Mouse (Mus musculus) inflammation-experienced regulatory T-cells, adult 16 weeks (primary cell): ENCODE data around the gene Gm5678. TPM values are rescaled to one million over a fixed set of nuclear protein-coding genes. Genes with fewer than 3 reads are reported as not detected.

Source experiments
- polyA plus RNA-seq: library from polyadenylated mRNA; unstranded; fragments of 100-300 nt; shearing (Covaris generic); gene quantifications from one replicate; pipeline ENCODE4 v1.2.1, GENCODE M21; 2017

Gm5678 gene
- polyA plus RNA-seq, result not detected

GRCm38 (mm10) chr16:93627761-93628400 lies at the start of gene Gm5678:
Gm5678 (plus strand) TSS chr16:93628097.

GRCm38 (mm10) chr16:93603439-93604212 lies 24.3 kb upstream of the Gm5678 start, which contains the start of gene Setd4:
Setd4 (minus strand) TSS chr16:93604063.

GRCm38 (mm10) chr16:93605553-93605952 lies 22.3 kb upstream of the Gm5678 start, which contains the start of gene Cbr1:
Cbr1 (plus strand) TSS chr16:93605853.

Other genes starting within 250 kb of the Gm5678 start
- gene Setd4, start 24.0 kb upstream of the Gm5678 start, polyA plus RNA-seq, result 39.0 TPM
- gene Cbr1, start 22.2 kb upstream of the Gm5678 start, polyA plus RNA-seq, result 75.8 TPM
- gene Cbr3, start 55.1 kb downstream of the Gm5678 start, polyA plus RNA-seq, result not detected
- gene Dop1b, start 83.8 kb downstream of the Gm5678 start, polyA plus RNA-seq, result 43.6 TPM
- gene Morc3, start 204.0 kb downstream of the Gm5678 start, polyA plus RNA-seq, result 112 TPM